Mouse (Mus musculus) liver, embryonic 14.5 days (tissue): ENCODE measurements around the gene Plpp2. TPM values are rescaled to one million over a fixed set of nuclear protein-coding genes. Genes with fewer than 3 reads are reported as not detected.

Experiments
- ATAC-seq: fragments of 200-750 bp; cut with Nextera tagmentation; 2 replicates; pipeline ENCODE4 v1.8.0; 2017; ENCODE audit warnings: moderate number of reproducible peaks, mild to moderate bottlenecking, moderate library complexity; ENCODE audit not compliant: insufficient read depth
- DNase-seq, 3 experiments: peaks; one replicate each; pipeline ENCODE4 v3.0.0-alpha.2; 2012 to 2013; ENCODE audit warnings: low read depth in 3 of 3, low spot score in 3 of 3
- H3K27ac ChIP-seq: fragments of 300-500 bp; sonication (generic); 2 replicates; pipeline ENCODE4 v1.5.1; 2014; ENCODE audit warnings: moderate library complexity, mild to moderate bottlenecking, control low read depth, inconsistent platforms
- H3K27me3 ChIP-seq: fragments of 300-500 bp; sonication (generic); 2 replicates; pipeline ENCODE4 v1.6.1; 2014; ENCODE audit warnings: mild to moderate bottlenecking, low read length, moderate library complexity; ENCODE audit not compliant: control insufficient read depth, insufficient read depth
- H3K36me3 ChIP-seq: fragments of 300-500 bp; sonication (generic); replicated peaks from 2 replicates; pipeline ENCODE4 v1.6.1; 2014; ENCODE audit warnings: low read depth; ENCODE audit not compliant: control insufficient read depth, insufficient read depth
- H3K4me1 ChIP-seq, 2 experiments: fragments of 200-500 bp in 1 of 2; fragments of 300-500 bp in 1 of 2; sonication (generic) in 1 of 2; replicated peaks; 2 replicates each; pipeline ENCODE4 v1.6.1; 2012 to 2014; ENCODE audit warnings: antibody characterized with exemption in 1 of 2, inconsistent platforms in 1 of 2, low read length in 1 of 2; ENCODE audit not compliant: control insufficient read depth in 2 of 2, insufficient read depth in 2 of 2
- H3K4me2 ChIP-seq: fragments of 300-500 bp; sonication (generic); 2 replicates; pipeline ENCODE4 v1.6.1; 2014; ENCODE audit warnings: low read depth, mild to moderate bottlenecking, control low read depth, moderate library complexity
- H3K4me3 ChIP-seq, 2 experiments: fragments of 200-500 bp in 1 of 2; fragments of 300-500 bp in 1 of 2; sonication (generic) in 1 of 2; 2 replicates each; pipeline ENCODE4 v1.5.1; 2012 to 2014; ENCODE audit warnings: low read depth in 2 of 2, low read length in 2 of 2, mild to moderate bottlenecking in 2 of 2, control low read depth in 1 of 2, inconsistent platforms in 1 of 2, moderate library complexity in 1 of 2; ENCODE audit not compliant: insufficient read depth in 1 of 2
- H3K9ac ChIP-seq: fragments of 300-500 bp; sonication (generic); replicated peaks from 2 replicates; pipeline ENCODE4 v1.6.1; 2014; ENCODE audit warnings: mild to moderate bottlenecking, control low read depth, moderate library complexity
- H3K9me3 ChIP-seq: fragments of 300-500 bp; sonication (generic); 2 replicates; pipeline ENCODE4 v1.6.1; 2016; ENCODE audit warnings: low read length, mixed read lengths; ENCODE audit not compliant: control insufficient read depth
- CTCF ChIP-seq: IDR thresholded peaks from 2 replicates; pipeline ENCODE4 v1.5.1; 2016; ENCODE audit warnings: antibody characterized with exemption, low read depth, control low read depth
- EP300 ChIP-seq: IDR thresholded peaks from 2 replicates; pipeline ENCODE4 v1.6.1; 2016; ENCODE audit warnings: antibody characterized with exemption, low read depth
- WGBS: fragments of 180-500 bp; shearing (Covaris S2); extraction: QIAGEN DNeasy Blood & Tissue Kit; methylation state at CpG from one replicate; pipeline ENCODE4 v1.1.7; 2014; ENCODE audit not compliant: insufficient replicate concordance; 5-methylcytosine and 5-hydroxymethylcytosine counted together
- polyA plus RNA-seq, 2 experiments: library from polyadenylated mRNA; depleted of rRNA in 1 of 2; stranded (reverse) in 1 of 2; unstranded in 1 of 2; fragments of >200 nt; fragmentation: Nextera tagmentation in 1 of 2; extraction: Ambion mirVana in 1 of 2; gene quantifications; 2 replicates each; pipeline versions ENCODE4 v1.2.1 to v1.2.3; 2012 to 2014

The Plpp2 gene
- polyA plus RNA-seq, 2 experiments = 10.0 to 19.0 TPM

- Histone ChIP-seq H3K9ac (no peak overlapping the region), H3K36me3 (no peaks in the 10 kb centered on the region), H3K4me1 (peaks cover 0 to 12% of the 10 kb centered on the region in 2 experiments; a peak in 2 of 4 replicates), H3K27me3 (no peaks in the 10 kb centered on the region), H3K4me3 (no peak overlapping the region), H3K27ac (no peak overlapping the region), H3K4me2 (no peak overlapping the region), H3K9me3 (no peaks in the 10 kb centered on the region)
- no peak for DNase-seq
- TF ChIP-seq EP300 (no peak), CTCF (no peak)
- WGBS = 66% methylated on average over 5 of the region's 5 CpGs
- no peak for ATAC-seq
These were observed 23.4 kb upstream of the Plpp2 start for GRCm38 (mm10) chr10:79556951-79557350.

- WGBS = 23% methylated on average over 7 of the region's 7 CpGs
- no peak for DNase-seq
- no peak for ATAC-seq
- TF ChIP-seq CTCF = no peak
- no peak for TF ChIP-seq EP300
- no peak overlapping the region for H3K9ac ChIP-seq
- no peaks in the 10 kb centered on the region for H3K9me3 ChIP-seq
- H3K4me1 ChIP-seq = peaks cover 0 to 12% of the 10 kb centered on the region in 2 experiments; a peak in 2 of 4 replicates
- no peaks in the 10 kb centered on the region for H3K27me3 ChIP-seq
- no peak overlapping the region for H3K27ac ChIP-seq
- H3K4me2 ChIP-seq = peak overlapping the region; percentile 77
- no peaks in the 10 kb centered on the region for H3K36me3 ChIP-seq
- peak overlapping the region; percentile 56 to 82 for H3K4me3 ChIP-seq
These were observed 21.7 kb upstream of the Plpp2 start for GRCm38 (mm10) chr10:79555238-79555724.

- Histone ChIP-seq H3K4me3 (peak within 1 kb of the TSS; percentile 56 to 82), H3K4me1 (peaks cover 0 to 12% of the 10 kb centered on the region in 2 experiments; a peak in 2 of 4 replicates), H3K27ac (no peak within 1 kb of the TSS), H3K4me2 (peak within 1 kb of the TSS; percentile 77), H3K27me3 (no peaks in the 10 kb centered on the region), H3K9ac (peak within 1 kb of the TSS; percentile 73), H3K9me3 (no peaks in the 10 kb centered on the region), H3K36me3 (no peaks in the 10 kb centered on the region)
- ATAC-seq = peak; percentile 81
- TF ChIP-seq EP300 (no peak), CTCF (no peak)
- peak; percentile 29 to 46 (median 45) for DNase-seq
- under 1% methylated on average over 86 of the region's 108 CpGs for WGBS
These were observed 21.0 kb upstream of the Plpp2 start, which contains the start of gene Mier2 for GRCm38 (mm10) chr10:79554330-79555237. TSS of gene Mier2 (minus strand) at chr10:79555199.

DNA sequence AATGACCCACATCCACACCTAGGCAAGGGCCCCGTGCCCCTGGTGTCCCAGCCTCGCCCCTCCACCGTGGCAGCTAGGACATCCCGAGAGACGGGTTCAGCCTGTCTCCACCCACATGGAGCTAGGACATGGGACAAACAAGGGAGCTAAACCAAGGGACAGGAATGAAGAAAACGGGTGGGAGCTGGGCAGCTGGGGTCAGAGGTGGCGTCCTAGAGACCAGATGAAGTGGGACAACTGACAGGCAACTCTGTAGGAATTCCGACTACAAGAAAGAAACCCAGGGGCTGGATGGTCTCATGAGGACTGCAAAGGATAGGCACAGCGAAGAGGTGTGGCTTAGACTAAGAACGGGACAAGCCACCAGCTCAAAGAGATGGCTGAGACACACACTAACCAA is 20.1 kb upstream of the Plpp2 start:
- 34% methylated on average over 10 of the region's 10 CpGs for WGBS
- Histone ChIP-seq H3K9ac (no peak overlapping the region; the same call in 1 of the 2 replicates), H3K9me3 (no peaks in the 10 kb centered on the region), H3K4me2 (peak overlapping the region; percentile 77), H3K27ac (no peak overlapping the region), H3K4me1 (peaks cover 0 to 12% of the 10 kb centered on the region in 2 experiments; a peak in 2 of 4 replicates), H3K36me3 (peaks cover 4% of the 10 kb centered on the region; the same call in 1 of the 2 replicates), H3K4me3 (peak overlapping the region; percentile 56 to 82), H3K27me3 (no peaks in the 10 kb centered on the region)
- TF ChIP-seq EP300 (no peak), CTCF (no peak)
- no peak for ATAC-seq
- no peak for DNase-seq

DNA sequence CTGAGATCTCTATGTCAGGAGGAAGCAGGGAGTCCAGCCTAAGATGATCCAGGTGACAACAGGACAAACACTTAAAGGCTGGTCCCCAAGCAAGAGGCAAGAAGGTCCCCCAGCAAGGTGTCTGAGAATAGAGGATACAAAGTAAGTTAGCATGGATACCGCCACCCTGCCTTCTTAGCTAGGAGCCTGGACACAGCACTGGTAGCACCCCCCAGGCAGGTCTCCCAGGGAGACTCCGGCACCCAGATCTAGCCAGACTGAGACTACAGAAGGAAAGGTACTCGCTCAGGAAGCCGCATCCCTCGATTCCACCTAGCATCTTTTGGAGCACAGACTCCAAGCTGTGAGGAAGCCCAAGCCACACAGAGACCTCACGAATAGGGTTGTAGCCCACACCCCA is 19.6 kb upstream of the Plpp2 start:
- no peak overlapping the region for H3K4me2 ChIP-seq
- DNase-seq = no peak
- ATAC-seq = no peak
- H3K9me3 ChIP-seq = no peaks in the 10 kb centered on the region
- peaks cover 0 to 12% of the 10 kb centered on the region in 2 experiments; a peak in 2 of 4 replicates for H3K4me1 ChIP-seq
- TF ChIP-seq CTCF (no peak), EP300 (no peak)
- H3K27me3 ChIP-seq = no peaks in the 10 kb centered on the region
- H3K4me3 ChIP-seq = no peak overlapping the region
- H3K36me3 ChIP-seq = peaks cover 4% of the 10 kb centered on the region; the same call in 1 of the 2 replicates
- H3K9ac ChIP-seq = no peak overlapping the region
- 73% methylated on average over 6 of the region's 6 CpGs for WGBS
- no peak overlapping the region for H3K27ac ChIP-seq
